Comparison of ENCODE assay signal across 7 mouse cellular contexts in genomic region chr13:32518611-32519344, GRCm38 (mm10).
A peak's percentile ranks its signal among the peaks of the same experiment; 100 is the strongest.
DNase-seq lines count a peak whose midpoint lies in the region; ATAC-seq lines count a peak whose summit lies in the region.

No protein-coding gene starts in this region.

- no peaks in the 10 kb centered on the region for H3K4me1 ChIP-seq in midbrain, embryonic 11.5 days (ENCODE audit: control insufficient read depth, insufficient read depth, low read length)
- no peaks in the 10 kb centered on the region for H3K4me1 ChIP-seq in midbrain, embryonic 15.5 days
- H3K4me1 ChIP-seq in embryonic facial prominence, embryonic 13.5 days, result peaks cover 17% of the 10 kb centered on the region

- DNase-seq in midbrain, embryonic 11.5 days (ENCODE audit: low spot score, missing footprints), result peak; percentile 81
- DNase-seq in kidney, postnatal 4 days, result peak; percentile 42 to 69
- no peak for DNase-seq in right cerebral cortex, adult 18-20 months
- DNase-seq in spleen, postnatal 10 days (ENCODE audit: low spot score in 2 of 2), result no peak
- no peak for DNase-seq in ovary, postnatal 36 days (ENCODE audit: low spot score)

- H3K27ac ChIP-seq in midbrain, embryonic 11.5 days (ENCODE audit: low read depth, low read length), result no peak overlapping the region
- no peak overlapping the region for H3K27ac ChIP-seq in midbrain, embryonic 15.5 days
- peak overlapping the region; percentile 51 for H3K27ac ChIP-seq in embryonic facial prominence, embryonic 13.5 days

- WGBS in midbrain, embryonic 11.5 days, result 84% methylated on average over 16 of the region's 16 CpGs
- WGBS in midbrain, embryonic 15.5 days, result 79% methylated on average over 16 of the region's 16 CpGs
- 34% methylated on average over 16 of the region's 16 CpGs for WGBS in embryonic facial prominence, embryonic 13.5 days

- no peak overlapping the region for H3K4me2 ChIP-seq in midbrain, embryonic 11.5 days
- H3K4me2 ChIP-seq in midbrain, embryonic 15.5 days, result no peak overlapping the region
- peak overlapping the region; percentile 26; the same call in 1 of the 2 replicates for H3K4me2 ChIP-seq in embryonic facial prominence, embryonic 13.5 days

- H3K9me3 ChIP-seq in midbrain, embryonic 11.5 days (ENCODE audit: control insufficient read depth, low read length), result no peaks in the 10 kb centered on the region
- H3K9me3 ChIP-seq in midbrain, embryonic 15.5 days, result no peaks in the 10 kb centered on the region
- H3K9me3 ChIP-seq in embryonic facial prominence, embryonic 13.5 days, result no peaks in the 10 kb centered on the region

- no peak overlapping the region for H3K4me3 ChIP-seq in midbrain, embryonic 11.5 days (ENCODE audit: low read depth, low read length)
- no peak overlapping the region for H3K4me3 ChIP-seq in midbrain, embryonic 15.5 days
- H3K4me3 ChIP-seq in embryonic facial prominence, embryonic 13.5 days, result no peak overlapping the region

- no peaks in the 10 kb centered on the region for H3K36me3 ChIP-seq in midbrain, embryonic 11.5 days (ENCODE audit: control insufficient read depth, insufficient read depth, low read length)
- no peaks in the 10 kb centered on the region for H3K36me3 ChIP-seq in midbrain, embryonic 15.5 days (replicated peaks)
- no peaks in the 10 kb centered on the region for H3K36me3 ChIP-seq in embryonic facial prominence, embryonic 13.5 days

- H3K9ac ChIP-seq in midbrain, embryonic 11.5 days (ENCODE audit: low read length), result no peak overlapping the region
- H3K9ac ChIP-seq in midbrain, embryonic 15.5 days, result no peak overlapping the region
- no peak overlapping the region for H3K9ac ChIP-seq in embryonic facial prominence, embryonic 13.5 days

- H3K27me3 ChIP-seq in midbrain, embryonic 11.5 days (ENCODE audit: control insufficient read depth, insufficient read depth, low read length), result no peaks in the 10 kb centered on the region
- H3K27me3 ChIP-seq in midbrain, embryonic 15.5 days (replicated peaks), result no peaks in the 10 kb centered on the region
- H3K27me3 ChIP-seq in embryonic facial prominence, embryonic 13.5 days, result no peaks in the 10 kb centered on the region; the same call in 1 of the 2 replicates

- no peak for ATAC-seq in midbrain, embryonic 11.5 days (ENCODE audit: low FRiP score)
- no peak for ATAC-seq in midbrain, embryonic 15.5 days (replicated peaks)
- ATAC-seq in embryonic facial prominence, embryonic 13.5 days (ENCODE audit: insufficient number of reproducible peaks, insufficient read depth, low FRiP score, low TSS enrichment, low read depth), result no peak

Comparison
In these comparisons a context has a peak if more than half of its experiments do, and no peak if none do; other contexts are left out.
1. DNase-seq: peak in midbrain, embryonic 11.5 days (single experiment) and kidney, postnatal 4 days (2 of 2); none in right cerebral cortex, adult 18-20 months (single experiment), spleen, postnatal 10 days (0 of 2) and ovary, postnatal 36 days (single experiment).